Mouse (Mus musculus) neural tube, embryonic 15.5 days (tissue): Measurements from ENCODE around the gene Srgap3. TPM values are rescaled to one million over a fixed set of nuclear protein-coding genes. Genes with fewer than 3 reads are reported as not detected.
A peak's percentile ranks its signal among the peaks of the same experiment; 100 is the strongest.

ENCODE experiments used
- ATAC-seq: fragments of 200-750 bp; cut with Nextera tagmentation; 2 replicates; pipeline ENCODE4 v1.8.0; 2017; ENCODE audit warnings: mild to moderate bottlenecking, moderate TSS enrichment, moderate library complexity; ENCODE audit not compliant: low FRiP score
- H3K27ac ChIP-seq: fragments of 300-500 bp; sonication (generic); replicated peaks from 2 replicates; pipeline ENCODE4 v1.5.1; 2015; ENCODE audit warnings: mild to moderate bottlenecking, inconsistent platforms
- H3K27me3 ChIP-seq: fragments of 300-500 bp; sonication (generic); replicated peaks from 2 replicates; pipeline ENCODE4 v1.6.1; 2015; ENCODE audit warnings: inconsistent platforms
- H3K36me3 ChIP-seq: fragments of 300-500 bp; sonication (generic); 2 replicates; pipeline ENCODE4 v1.6.1; 2015; ENCODE audit warnings: inconsistent platforms
- H3K4me1 ChIP-seq: fragments of 300-500 bp; sonication (generic); 2 replicates; pipeline ENCODE4 v1.6.1; 2015; ENCODE audit warnings: inconsistent platforms
- H3K4me2 ChIP-seq: fragments of 300-500 bp; sonication (generic); 2 replicates; pipeline ENCODE4 v1.6.1; 2015; ENCODE audit warnings: inconsistent platforms, mild to moderate bottlenecking, moderate library complexity
- H3K4me3 ChIP-seq: fragments of 300-500 bp; sonication (generic); replicated peaks from 2 replicates; pipeline ENCODE4 v1.5.1; 2015; ENCODE audit warnings: mild to moderate bottlenecking, inconsistent platforms
- H3K9ac ChIP-seq: fragments of 300-500 bp; sonication (generic); replicated peaks from 2 replicates; pipeline ENCODE4 v1.6.1; 2015; ENCODE audit warnings: mild to moderate bottlenecking, inconsistent platforms
- H3K9me3 ChIP-seq: fragments of 300-500 bp; sonication (generic); replicated peaks from 2 replicates; pipeline ENCODE4 v1.6.1; 2016; ENCODE audit warnings: inconsistent platforms
- WGBS: fragments of 180-500 bp; shearing (Covaris S2); methylation state at CpG from one replicate; pipeline ENCODE4 v1.1.7; 2015; ENCODE audit warnings: mixed read lengths; 5-methylcytosine and 5-hydroxymethylcytosine counted together
- polyA plus RNA-seq: library from polyadenylated mRNA; unstranded; fragments of >200 nt; fragmentation: Nextera tagmentation; extraction: Ambion mirVana; gene quantifications from 2 replicates; pipeline ENCODE4 v1.2.1, GENCODE M21; 2015

Srgap3 gene
- polyA plus RNA-seq, 1 experiment from 2014 or later: 26.3 TPM

DNA sequence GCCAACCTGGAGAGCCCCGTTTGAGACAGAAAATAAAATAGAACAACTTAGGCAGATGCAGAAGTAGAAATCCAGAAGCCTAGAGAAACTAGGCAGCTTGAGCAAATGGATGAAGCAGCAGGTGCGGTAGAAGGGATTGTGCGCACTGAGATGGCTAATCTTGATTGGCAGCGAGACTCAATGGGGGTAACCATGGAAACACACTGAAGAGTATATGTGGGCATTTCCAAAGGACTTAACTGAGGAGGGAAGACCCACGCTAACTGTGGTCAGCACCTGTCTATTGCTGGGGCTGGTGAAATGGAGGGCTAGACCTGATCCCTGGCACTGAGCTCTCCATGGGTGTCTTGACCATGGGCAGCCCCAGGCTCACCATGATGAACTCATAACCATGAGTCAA is 19.7 kb downstream of the Srgap3 start:
- Histone ChIP-seq H3K27ac (no peak overlapping the region), H3K9me3 (no peaks in the 10 kb centered on the region), H3K9ac (no peak overlapping the region), H3K36me3 (no peaks in the 10 kb centered on the region), H3K4me1 (peaks cover 74% of the 10 kb centered on the region), H3K4me2 (no peak overlapping the region), H3K4me3 (no peak overlapping the region), H3K27me3 (no peaks in the 10 kb centered on the region)
- no peak for ATAC-seq
- 70% methylated on average over 5 of the region's 5 CpGs for WGBS

GRCm38 (mm10) chr6:112926011-112926410 is 21.1 kb downstream of the Srgap3 start:
- H3K4me1 ChIP-seq: peaks cover 72% of the 10 kb centered on the region
- H3K4me2 ChIP-seq: no peak overlapping the region
- WGBS: 78% methylated on average over 5 of the region's 5 CpGs
- ATAC-seq: no peak
- no peak overlapping the region for H3K9ac ChIP-seq
- H3K36me3 ChIP-seq: no peaks in the 10 kb centered on the region
- H3K27me3 ChIP-seq: no peaks in the 10 kb centered on the region
- 0 out of 2 replicates have a peak overlapping the region, but pooled peaks have one; percentile 5 for H3K27ac ChIP-seq
- no peaks in the 10 kb centered on the region for H3K9me3 ChIP-seq
- no peak overlapping the region for H3K4me3 ChIP-seq

- ATAC-seq: no peak
- Histone ChIP-seq H3K9ac (no peak overlapping the region), H3K4me3 (no peak overlapping the region), H3K4me2 (no peak overlapping the region), H3K9me3 (no peaks in the 10 kb centered on the region), H3K27ac (peak overlapping the region; percentile 64; the same call in 1 of the 2 replicates), H3K27me3 (no peaks in the 10 kb centered on the region), H3K4me1 (peaks cover 74% of the 10 kb centered on the region), H3K36me3 (no peaks in the 10 kb centered on the region)
- 65% methylated on average over 11 of the region's 11 CpGs for WGBS
Measured at GRCm38 (mm10) chr6:112925234-112925975, 21.7 kb downstream of the Srgap3 start.

DNA sequence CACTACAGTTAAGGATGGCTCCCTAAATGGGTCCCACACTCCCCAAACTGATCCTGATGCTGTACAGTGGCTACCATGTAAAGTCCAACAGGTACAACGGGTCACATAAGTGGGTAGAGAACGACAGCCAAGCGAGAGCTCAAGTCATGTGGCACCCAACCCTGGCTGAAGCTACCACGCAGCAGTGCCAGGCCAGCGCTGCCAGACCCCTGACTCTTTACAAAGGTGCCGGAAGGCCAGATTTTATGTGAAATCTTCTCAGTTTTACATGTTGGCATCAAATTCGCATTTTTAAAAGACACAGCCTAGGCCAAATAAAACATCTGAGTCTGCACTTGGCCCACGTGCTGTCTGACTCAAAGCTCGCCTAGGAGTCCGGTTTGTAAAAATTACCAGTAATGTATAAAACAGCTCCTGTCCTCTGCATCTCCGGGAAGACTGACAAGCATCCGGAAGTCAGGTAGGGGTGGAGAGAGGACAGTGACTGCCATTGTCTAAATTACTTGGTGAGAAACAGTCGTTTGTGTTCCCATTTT is 22.4 kb downstream of the Srgap3 start:
- no peaks in the 10 kb centered on the region for H3K36me3 ChIP-seq
- no peak overlapping the region for H3K4me3 ChIP-seq
- H3K4me2 ChIP-seq: no peak overlapping the region
- 67% methylated on average over 13 of the region's 13 CpGs for WGBS
- H3K27ac ChIP-seq: peak overlapping the region; percentile 64; the same call in 1 of the 2 replicates
- H3K9ac ChIP-seq: no peak overlapping the region
- H3K27me3 ChIP-seq: no peaks in the 10 kb centered on the region
- no peaks in the 10 kb centered on the region for H3K9me3 ChIP-seq
- H3K4me1 ChIP-seq: peaks cover 68% of the 10 kb centered on the region
- ATAC-seq: no peak

GRCm38 (mm10) chr6:112920619-112921195 is 26.4 kb downstream of the Srgap3 start:
- WGBS: 64% methylated on average over 8 of the region's 8 CpGs
- no peak overlapping the region for H3K4me2 ChIP-seq
- no peak overlapping the region for H3K4me3 ChIP-seq
- no peaks in the 10 kb centered on the region; the same call in 1 of the 2 replicates for H3K36me3 ChIP-seq
- H3K9me3 ChIP-seq: no peaks in the 10 kb centered on the region
- no peaks in the 10 kb centered on the region for H3K27me3 ChIP-seq
- no peak overlapping the region for H3K27ac ChIP-seq
- no peak for ATAC-seq
- H3K9ac ChIP-seq: no peak overlapping the region
- H3K4me1 ChIP-seq: peaks cover 37% of the 10 kb centered on the region

DNA sequence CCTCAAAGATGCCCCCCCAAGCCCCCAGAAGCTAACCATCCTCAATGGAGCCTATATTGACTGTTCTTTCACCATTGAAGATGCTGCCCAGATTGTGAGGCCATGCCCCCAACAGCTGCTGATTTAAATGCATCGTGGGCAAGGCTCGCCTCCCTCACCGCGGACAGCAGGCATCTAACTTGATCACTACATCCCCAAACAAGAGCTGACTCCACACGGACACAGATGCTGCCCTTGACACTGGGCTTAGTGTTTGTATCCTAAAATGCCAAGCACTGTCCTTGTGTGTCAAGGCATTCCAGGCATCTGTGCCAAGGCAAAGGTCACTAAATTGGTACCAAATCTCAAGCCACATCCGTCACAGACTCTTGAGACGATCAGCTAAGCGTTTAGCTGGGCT is 29.3 kb downstream of the Srgap3 start:
- whole genome bisulfite sequencing: 84% methylated on average over 8 of the region's 8 CpGs

GRCm38 (mm10) chr6:112916243-112916642 is 30.8 kb downstream of the Srgap3 start:
- Histone ChIP-seq H3K36me3 (no peaks in the 10 kb centered on the region; the same call in 1 of the 2 replicates), H3K27ac (no peak overlapping the region), H3K4me3 (no peak overlapping the region), H3K27me3 (no peaks in the 10 kb centered on the region), H3K9me3 (no peaks in the 10 kb centered on the region), H3K4me2 (no peak overlapping the region), H3K9ac (no peak overlapping the region), H3K4me1 (peaks cover 13% of the 10 kb centered on the region)
- no peak for ATAC-seq
- 93% methylated on average over 2 of the region's 2 CpGs for WGBS

More for the DNA sequence above, 29.3 kb downstream of the Srgap3 start:
- no peaks in the 10 kb centered on the region for H3K9me3 ChIP-seq
- ATAC-seq: no peak
- no peaks in the 10 kb centered on the region; the same call in 1 of the 2 replicates for H3K36me3 ChIP-seq
- H3K27me3 ChIP-seq: no peaks in the 10 kb centered on the region
- no peak overlapping the region for H3K9ac ChIP-seq
- no peak overlapping the region for H3K4me3 ChIP-seq
- no peak overlapping the region for H3K27ac ChIP-seq
- peaks cover 23% of the 10 kb centered on the region for H3K4me1 ChIP-seq
- H3K4me2 ChIP-seq: no peak overlapping the region

- 68% methylated on average over 5 of the region's 5 CpGs for WGBS
- no peaks in the 10 kb centered on the region for H3K9me3 ChIP-seq
- no peak overlapping the region for H3K4me3 ChIP-seq
- no peak overlapping the region for H3K9ac ChIP-seq
- H3K36me3 ChIP-seq: no peaks in the 10 kb centered on the region
- peaks cover 18% of the 10 kb centered on the region; the same call in 1 of the 2 replicates for H3K4me1 ChIP-seq
- no peak overlapping the region for H3K27ac ChIP-seq
- no peak overlapping the region for H3K4me2 ChIP-seq
- no peak for ATAC-seq
- H3K27me3 ChIP-seq: no peaks in the 10 kb centered on the region
Measured at GRCm38 (mm10) chr6:112912552-112912951, 34.5 kb downstream of the Srgap3 start.

DNA sequence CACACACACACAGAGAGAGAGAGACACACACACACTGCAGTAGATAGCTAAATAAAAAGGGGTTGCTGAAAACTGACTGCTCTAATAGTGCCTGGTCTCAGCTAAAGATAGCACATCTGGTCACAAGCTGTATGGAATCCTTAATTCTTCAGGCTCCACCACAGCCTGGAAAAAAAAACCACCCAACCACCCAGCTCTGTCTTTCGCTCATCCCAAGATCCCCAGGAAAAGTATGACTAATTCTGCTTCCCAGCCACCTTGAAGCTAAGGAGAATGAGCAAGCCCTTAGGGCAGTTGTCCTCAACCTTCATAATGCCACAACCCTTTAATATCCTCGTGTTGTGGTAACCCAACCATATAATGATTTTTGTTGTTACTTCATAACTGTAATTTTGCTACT is 37.4 kb downstream of the Srgap3 start:
- Histone ChIP-seq H3K4me1 (peaks cover 18% of the 10 kb centered on the region; the same call in 1 of the 2 replicates), H3K36me3 (no peaks in the 10 kb centered on the region), H3K27ac (no peak overlapping the region), H3K9ac (no peak overlapping the region), H3K9me3 (no peaks in the 10 kb centered on the region), H3K4me2 (no peak overlapping the region), H3K4me3 (no peak overlapping the region), H3K27me3 (no peaks in the 10 kb centered on the region)
- ATAC-seq: no peak
- 85% methylated on average over 2 of the region's 2 CpGs for WGBS

- ATAC-seq: no peak
- Histone ChIP-seq H3K4me3 (no peak overlapping the region), H3K9ac (no peak overlapping the region), H3K4me1 (peaks cover 27% of the 10 kb centered on the region), H3K27me3 (no peaks in the 10 kb centered on the region), H3K9me3 (no peaks in the 10 kb centered on the region), H3K36me3 (no peaks in the 10 kb centered on the region), H3K4me2 (no peak overlapping the region), H3K27ac (no peak overlapping the region)
- WGBS: 75% methylated on average over 8 of the region's 8 CpGs
Measured at GRCm38 (mm10) chr6:112907887-112908584, 39.0 kb downstream of the Srgap3 start.

GRCm38 (mm10) chr6:112903796-112904195 is 43.3 kb downstream of the Srgap3 start:
- no peak overlapping the region for H3K9ac ChIP-seq
- H3K27ac ChIP-seq: peak overlapping the region; percentile 61; the same call in 1 of the 2 replicates
- no peak overlapping the region for H3K4me3 ChIP-seq
- no peak overlapping the region for H3K4me2 ChIP-seq
- peaks cover 57% of the 10 kb centered on the region for H3K4me1 ChIP-seq
- H3K36me3 ChIP-seq: no peaks in the 10 kb centered on the region
- ATAC-seq: no peak
- no peaks in the 10 kb centered on the region for H3K9me3 ChIP-seq
- no peaks in the 10 kb centered on the region for H3K27me3 ChIP-seq
- WGBS: 88% methylated on average over 5 of the region's 5 CpGs
